Mouse (Mus musculus): ENCODE results near the gene Tmbim4. TPM values are rescaled to one million over a fixed set of nuclear protein-coding genes. Genes with fewer than 3 reads are reported as not detected.

The Tmbim4 gene
- polyA plus RNA-seq, 1 experiment from 2014 or later = 116 TPM

DNA sequence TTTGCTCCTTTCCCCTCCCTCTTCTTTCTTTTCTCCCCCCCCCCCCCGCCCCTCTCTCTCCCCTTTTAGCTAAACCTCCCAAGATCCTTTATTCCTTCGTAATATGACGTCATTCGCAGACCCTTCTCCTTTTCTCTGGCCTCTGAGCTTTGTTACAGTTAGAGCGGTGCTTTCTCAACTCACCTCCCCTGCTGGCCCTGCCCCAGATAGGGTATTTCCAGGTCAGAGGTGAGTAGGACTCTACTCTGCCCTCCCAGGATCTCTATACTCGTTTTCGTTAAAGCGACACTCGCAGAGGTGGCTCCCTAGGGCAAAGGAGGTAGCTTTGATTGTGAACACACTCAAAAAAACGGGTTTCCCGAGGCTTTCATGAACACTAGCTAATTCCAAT lies 70.5 kb downstream of the Tmbim4 start:
- WGBS = 30% methylated on average over 11 of the region's 11 CpGs
- H3K4me1 ChIP-seq (ENCODE audit: control insufficient read depth, insufficient read depth, low read length) = no peaks in the 10 kb centered on the region
- ATAC-seq (ENCODE audit: low read depth) = no peak; the same call in 1 of the 2 replicates

GRCm38 (mm10) chr10:120272270-120272883 lies 71.0 kb downstream of the Tmbim4 start:
- WGBS = 17% methylated on average over 19 of the region's 19 CpGs
- no peaks in the 10 kb centered on the region for H3K36me3 ChIP-seq (ENCODE audit: control insufficient read depth, insufficient read depth, low read length)
- 0 out of 2 replicates have a peak overlapping the region, but pooled peaks have one; percentile 1 for H3K4me3 ChIP-seq (ENCODE audit: low read depth, low read length)
- no peaks in the 10 kb centered on the region for H3K27me3 ChIP-seq (ENCODE audit: control insufficient read depth, insufficient read depth, low read length)
- H3K27ac ChIP-seq (ENCODE audit: low read depth, low read length) = no peak overlapping the region; the same call in 1 of the 2 replicates
- ATAC-seq (ENCODE audit: low read depth) = no peak
- H3K9ac ChIP-seq (replicated peaks; ENCODE audit: low read depth, low read length) = no peak overlapping the region
- H3K9me3 ChIP-seq (ENCODE audit: control insufficient read depth, low read length) = no peaks in the 10 kb centered on the region
- no peaks in the 10 kb centered on the region for H3K4me1 ChIP-seq (ENCODE audit: control insufficient read depth, insufficient read depth, low read length)
- H3K4me2 ChIP-seq (ENCODE audit: low read depth, low read length) = peak overlapping the region; percentile 23

More for the DNA sequence above, 70.5 kb downstream of the Tmbim4 start:
- H3K36me3 ChIP-seq (ENCODE audit: control insufficient read depth, insufficient read depth, low read length) = no peaks in the 10 kb centered on the region
- no peaks in the 10 kb centered on the region for H3K27me3 ChIP-seq (ENCODE audit: control insufficient read depth, insufficient read depth, low read length)
- H3K4me3 ChIP-seq (ENCODE audit: low read depth, low read length) = 0 out of 2 replicates have a peak overlapping the region, but pooled peaks have one; percentile 1
- H3K9me3 ChIP-seq (ENCODE audit: control insufficient read depth, low read length) = no peaks in the 10 kb centered on the region
- H3K27ac ChIP-seq (ENCODE audit: low read depth, low read length) = no peak overlapping the region
- H3K4me2 ChIP-seq (ENCODE audit: low read depth, low read length) = peak overlapping the region; percentile 23
- no peak overlapping the region for H3K9ac ChIP-seq (replicated peaks; ENCODE audit: low read depth, low read length)

DNA sequence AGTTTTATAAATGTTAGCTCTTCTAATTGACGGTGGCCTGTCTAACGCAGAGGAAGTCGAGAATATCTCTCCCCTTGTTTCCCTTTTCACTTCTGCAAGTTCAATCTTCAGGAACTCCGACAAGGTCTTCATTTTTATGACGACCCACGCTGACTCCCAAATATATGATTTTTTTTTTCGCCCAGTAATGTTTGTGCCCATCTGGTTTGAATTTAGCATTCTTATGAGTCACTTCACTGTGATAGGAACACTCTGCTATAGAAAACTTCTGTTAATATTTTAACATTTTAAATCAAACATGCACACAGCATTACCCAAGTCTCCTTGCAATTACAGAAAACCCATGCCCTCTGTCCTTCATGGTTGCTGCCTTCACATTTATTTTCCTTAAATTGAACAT lies 71.9 kb downstream of the Tmbim4 start:
- WGBS = 87% methylated on average over 7 of the region's 7 CpGs
- Histone ChIP-seq H3K9me3 (ENCODE audit: control insufficient read depth, low read length) (no peaks in the 10 kb centered on the region), H3K9ac (replicated peaks; ENCODE audit: low read depth, low read length) (no peak overlapping the region), H3K4me3 (ENCODE audit: low read depth, low read length) (no peak overlapping the region), H3K4me1 (ENCODE audit: control insufficient read depth, insufficient read depth, low read length) (no peaks in the 10 kb centered on the region), H3K36me3 (ENCODE audit: control insufficient read depth, insufficient read depth, low read length) (no peaks in the 10 kb centered on the region), H3K27me3 (ENCODE audit: control insufficient read depth, insufficient read depth, low read length) (no peaks in the 10 kb centered on the region), H3K27ac (ENCODE audit: low read depth, low read length) (no peak overlapping the region), H3K4me2 (ENCODE audit: low read depth, low read length) (no peak overlapping the region)
- no peak for ATAC-seq (ENCODE audit: low read depth)

Other genes with a start within 250 kb of the Tmbim4 start
- 1.9 and 2.6 TPM in 2 replicates for gene Helb, start 88.6 kb upstream of the Tmbim4 start, polyA plus RNA-seq (2014; fragmentation: Nextera tagmentation; extraction: Ambion mirVana)
- 0.32 and 0.71 TPM in 2 replicates for gene Irak3, start 540 bp downstream of the Tmbim4 start, polyA plus RNA-seq (2014; fragmentation: Nextera tagmentation; extraction: Ambion mirVana)
- gene Llph, start 25.5 kb downstream of the Tmbim4 start, polyA plus RNA-seq (2014; fragmentation: Nextera tagmentation; extraction: Ambion mirVana) = 41.3 and 44.3 TPM in 2 replicates

Measured in neural tube, embryonic 14.5 days (tissue).